Mouse (Mus musculus): ENCODE measurements at regions not wholly inside any gene's neighbourhood (a gene's known extent, or its start where the extent isn't known, plus 50 kb on each side); places are given as distances from the start of the nearest gene placed in this dataset.

DNA sequence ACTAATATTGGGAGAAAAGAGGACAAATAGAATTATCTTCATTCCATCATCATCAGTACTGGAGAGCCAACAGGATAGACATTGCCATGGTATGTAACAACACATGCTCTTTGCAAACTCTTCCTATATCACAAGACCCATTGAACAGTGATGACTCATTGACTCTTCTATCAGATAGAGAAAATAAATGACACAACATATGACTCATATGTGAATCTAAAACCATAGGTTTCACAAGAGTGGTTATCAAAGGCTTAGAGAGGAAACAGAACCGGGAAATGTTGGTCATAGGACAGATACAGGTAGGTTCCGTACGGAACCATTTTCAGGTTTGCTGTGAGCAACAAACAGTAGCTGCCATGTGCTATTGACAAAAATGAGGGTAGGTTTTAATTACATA, 682.2 kb downstream of the Egfem1 start:
- TF ChIP-seq CTCF (IDR thresholded peaks at IDR 0.05; ENCODE audit: low read depth) (no peak), EP300 (IDR thresholded peaks at IDR 0.05; ENCODE audit: low read depth) (no peak)
